In the genomic region with DNA sequence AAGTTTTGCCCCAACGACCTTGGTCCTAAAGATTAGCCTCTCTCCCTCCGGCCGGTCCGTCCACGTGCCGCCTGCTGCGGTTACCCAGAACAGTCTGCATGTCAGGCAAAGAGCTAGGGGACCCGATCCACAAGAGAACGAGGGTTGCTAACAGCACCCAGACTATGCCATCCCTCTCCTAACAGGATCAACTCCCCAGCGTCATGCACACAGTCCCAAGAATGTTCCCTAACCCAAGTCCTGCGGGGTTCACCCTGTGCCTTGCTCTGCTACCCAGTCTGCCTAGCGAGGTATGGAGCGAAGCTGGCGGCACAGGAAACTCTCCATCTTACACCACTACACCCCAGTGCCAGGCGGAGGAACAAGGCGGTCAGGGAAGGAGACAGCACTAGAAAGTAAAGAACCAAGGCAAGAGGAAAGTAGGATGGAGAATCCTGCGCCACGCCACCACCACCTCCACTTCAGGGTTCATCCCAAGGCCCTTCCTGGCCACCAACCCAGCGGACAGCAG, we compare ENCODE assay signal across 7 mouse cellular contexts. TPM values are rescaled to one million over a fixed set of nuclear protein-coding genes. Genes with fewer than 3 reads are reported as not detected.
DNase-seq lines count a peak whose midpoint lies in the region; ATAC-seq lines count a peak whose summit lies in the region.

No protein-coding gene starts in this region.

- no peaks in the 10 kb centered on the region; the same call in 1 of the 2 replicates for H3K36me3 ChIP-seq in forebrain, embryonic 13.5 days (ENCODE audit: poor library complexity, severe bottlenecking)
- H3K36me3 ChIP-seq in midbrain, embryonic 13.5 days = 0 out of 2 replicates have a peak, but pooled peaks cover 2% of the 10 kb centered on the region

- peak overlapping the region; percentile 96 for H3K4me2 ChIP-seq in forebrain, embryonic 13.5 days
- peak overlapping the region; percentile 87 for H3K4me2 ChIP-seq in midbrain, embryonic 13.5 days (replicated peaks)

- peaks cover 22% of the 10 kb centered on the region for H3K4me1 ChIP-seq in forebrain, embryonic 13.5 days
- H3K4me1 ChIP-seq in midbrain, embryonic 13.5 days (replicated peaks) = peaks cover 22% of the 10 kb centered on the region

- peak overlapping the region; percentile 90 for H3K9ac ChIP-seq in forebrain, embryonic 13.5 days
- peak overlapping the region; percentile 87 for H3K9ac ChIP-seq in midbrain, embryonic 13.5 days (replicated peaks)

- peak; percentile 68 for ATAC-seq in forebrain, embryonic 13.5 days
- ATAC-seq in midbrain, embryonic 13.5 days = peak; percentile 65; the same call in 1 of the 2 replicates

- peak overlapping the region; percentile 98 for H3K27ac ChIP-seq in forebrain, embryonic 13.5 days
- peak overlapping the region; percentile 95 for H3K27ac ChIP-seq in midbrain, embryonic 13.5 days

- H3K4me3 ChIP-seq in forebrain, embryonic 13.5 days = peak overlapping the region; percentile 91
- peak overlapping the region; percentile 85 for H3K4me3 ChIP-seq in midbrain, embryonic 13.5 days (replicated peaks)

- no peaks in the 10 kb centered on the region for H3K9me3 ChIP-seq in forebrain, embryonic 13.5 days (replicated peaks)
- H3K9me3 ChIP-seq in midbrain, embryonic 13.5 days = no peaks in the 10 kb centered on the region

- 0% methylated on average over 19 of the region's 19 CpGs for WGBS in forebrain, embryonic 13.5 days
- WGBS in midbrain, embryonic 13.5 days = under 1% methylated on average over 19 of the region's 19 CpGs

- DNase-seq in urinary bladder, adult 2 months (ENCODE audit: low spot score) = peak; percentile 36
- no peak for DNase-seq in urinary bladder, adult 18-20 months (ENCODE audit: low spot score in 2 of 2)
- DNase-seq in adrenal gland, postnatal 14 days = peak; percentile 69
- peak; percentile 23 to 66 for DNase-seq in kidney, postnatal 25 days
- no peak for DNase-seq in layer of hippocampus, postnatal 25 days (ENCODE audit: extremely low spot score in 1 of 2, low spot score in 1 of 2)

- no peaks in the 10 kb centered on the region for H3K27me3 ChIP-seq in forebrain, embryonic 13.5 days
- no peaks in the 10 kb centered on the region for H3K27me3 ChIP-seq in midbrain, embryonic 13.5 days

RNA-seq across cellular contexts. Expression of a gene that starts 0.9 kb away (rescaled TPM):
- polyA plus RNA-seq in urinary bladder, adult 2 months (2012; rRNA removed) = 7.6 and 8.8 TPM in 2 replicates
- 28.2 and 30.0 TPM in 2 replicates for total RNA-seq in adrenal gland, postnatal 14 days (2021)
- polyA plus RNA-seq in forebrain, embryonic 13.5 days (2015; fragmentation: Nextera tagmentation; extraction: Ambion mirVana) = 19.3 and 21.8 TPM in 2 replicates
- polyA plus RNA-seq in midbrain, embryonic 13.5 days (2015; fragmentation: Nextera tagmentation; extraction: Ambion mirVana) = 16.5 and 17.9 TPM in 2 replicates
- total RNA-seq in layer of hippocampus, postnatal 25 days (2021) = 10 to 100 TPM; 11.8 to 15.4 TPM

Comparison
In these comparisons a context has a peak if more than half of its experiments do, and no peak if none do; other contexts are left out.
1. DNase-seq: peak in urinary bladder, adult 2 months (single experiment), adrenal gland, postnatal 14 days (single experiment) and kidney, postnatal 25 days (2 of 2); none in urinary bladder, adult 18-20 months (0 of 2) and layer of hippocampus, postnatal 25 days (0 of 2).